Mouse (Mus musculus) right cerebral cortex, adult 2 months (tissue): ENCODE results near the gene Pitpna.

ENCODE experiments used
- DNase-seq, 2 experiments: peaks; one replicate each; pipeline ENCODE4 v3.0.0; 2021 to 2022; ENCODE audit warnings: low spot score in 2 of 2

Gene Pitpna

GRCm38 (mm10) chr11:75563851-75564548 is 23.9 kb upstream of the Pitpna start:
- no peak for DNase-seq

- DNase-seq: no peak
Measured at GRCm38 (mm10) chr11:75565849-75566248, 22.0 kb upstream of the Pitpna start.

GRCm38 (mm10) chr11:75566276-75567196 is 21.4 kb upstream of the Pitpna start:
- DNase-seq: no peak

- no peak for DNase-seq
Measured at GRCm38 (mm10) chr11:75567346-75568114, 20.4 kb upstream of the Pitpna start.

- no peak for DNase-seq
Measured at GRCm38 (mm10) chr11:75568115-75568511, 19.8 kb upstream of the Pitpna start.

- DNase-seq: no peak
Measured at GRCm38 (mm10) chr11:75568962-75569361, 18.9 kb upstream of the Pitpna start.

- no peak for DNase-seq
Measured at GRCm38 (mm10) chr11:75570375-75571125, 17.3 kb upstream of the Pitpna start.

GRCm38 (mm10) chr11:75571126-75571990 is 16.5 kb upstream of the Pitpna start:
- no peak for DNase-seq

- DNase-seq: peak; percentile 44 to 49
Measured at GRCm38 (mm10) chr11:75572301-75572791, 15.6 kb upstream of the Pitpna start.

GRCm38 (mm10) chr11:75572854-75573650 is 14.8 kb upstream of the Pitpna start:
- DNase-seq: peak; percentile 94 to 95

GRCm38 (mm10) chr11:75574378-75575123 is 13.3 kb upstream of the Pitpna start:
- DNase-seq: no peak

GRCm38 (mm10) chr11:75575560-75576123 is 12.3 kb upstream of the Pitpna start:
- no peak for DNase-seq

GRCm38 (mm10) chr11:75578609-75579008 is 9.3 kb upstream of the Pitpna start:
- DNase-seq: no peak

GRCm38 (mm10) chr11:75581495-75582149 is 6.3 kb upstream of the Pitpna start:
- DNase-seq: no peak

- DNase-seq: no peak
Measured at GRCm38 (mm10) chr11:75583521-75583920, 4.4 kb upstream of the Pitpna start.

- DNase-seq: no peak
Measured at GRCm38 (mm10) chr11:75585061-75585460, 2.8 kb upstream of the Pitpna start.

GRCm38 (mm10) chr11:75585978-75586377 is 1.9 kb upstream of the Pitpna start:
- no peak for DNase-seq

GRCm38 (mm10) chr11:75586963-75587362 is 934 bp upstream of the Pitpna start:
- no peak for DNase-seq
